Mouse (Mus musculus) kidney, adult 2 months (tissue): ENCODE measurements around the gene Exoc6. TPM values are rescaled to one million over a fixed set of nuclear protein-coding genes. Genes with fewer than 3 reads are reported as not detected.
"Not testable (repeated sequence)": the region's sequence is repeated elsewhere in the genome, so short reads cannot be mapped to it uniquely, and the experiment has no call there.

Source experiments
- DNase-seq: peaks from one replicate; pipeline ENCODE4 v3.0.0; 2021
- H3K27ac ChIP-seq: fragments of 200-500 bp; 2 replicates; pipeline ENCODE4 v1.5.1; 2012; ENCODE audit warnings: low read depth, low read length, control low read depth, inconsistent platforms; ENCODE audit not compliant: insufficient read depth
- H3K27me3 ChIP-seq: fragments of 200-500 bp; replicated peaks from 2 replicates; pipeline ENCODE4 v1.6.1; 2012; ENCODE audit warnings: mild to moderate bottlenecking, moderate library complexity, low read length, inconsistent platforms; ENCODE audit not compliant: control insufficient read depth, insufficient read depth
- H3K36me3 ChIP-seq: fragments of 200-500 bp; 2 replicates; pipeline ENCODE4 v1.6.1; 2012; ENCODE audit warnings: mild to moderate bottlenecking, moderate library complexity, low read length, inconsistent platforms; ENCODE audit not compliant: control insufficient read depth, insufficient read depth
- H3K4me1 ChIP-seq: fragments of 200-500 bp; 2 replicates; pipeline ENCODE4 v1.6.1; 2011; ENCODE audit warnings: low read length; ENCODE audit not compliant: control insufficient read depth, insufficient read depth
- H3K4me3 ChIP-seq: fragments of 200-500 bp; 2 replicates; pipeline ENCODE4 v1.5.1; 2011; ENCODE audit warnings: mild to moderate bottlenecking, low read depth, low read length, control low read depth; ENCODE audit not compliant: insufficient read depth
- CTCF ChIP-seq: fragments of 200-500 bp; conservative IDR thresholded peaks from 2 replicates; pipeline ENCODE4 v1.5.1; 2011; ENCODE audit warnings: low read depth, mild to moderate bottlenecking, control low read depth, low read length, moderate library complexity, mixed read lengths; ENCODE audit not compliant: insufficient read depth, insufficient read length
- POLR2A ChIP-seq: fragments of 200-500 bp; IDR thresholded peaks from one replicate; pipeline ENCODE4 v1.6.1; 2011; ENCODE audit warnings: low read depth, low read length, control low read depth
- WGBS: fragments of 180-500 bp; shearing (Covaris S2); methylation state at CpG from one replicate; pipeline ENCODE4 v1.1.7; 2018; 5-methylcytosine and 5-hydroxymethylcytosine counted together
- polyA plus RNA-seq: library from polyadenylated mRNA; depleted of rRNA; stranded (reverse); fragments of >200 nt; gene quantifications from 2 replicates; pipeline ENCODE4 v1.2.3, GENCODE M21; 2012

The Exoc6 gene
- polyA plus RNA-seq, 1 experiment = 28.8 TPM

- Histone ChIP-seq H3K27ac (peak overlapping the region; percentile 90), H3K4me1 (peaks cover 22% of the 10 kb centered on the region), H3K36me3 (no peaks in the 10 kb centered on the region; the same call in 1 of the 2 replicates), H3K4me3 (no peak overlapping the region), H3K27me3 (no peaks in the 10 kb centered on the region)
- WGBS = 39% methylated on average over 11 of the region's 11 CpGs
- TF ChIP-seq POLR2A = no peak
- no peak for TF ChIP-seq CTCF
- peak; percentile 78 for DNase-seq
Measured at GRCm38 (mm10) chr19:37553376-37554265, 3.4 kb downstream of the Exoc6 start.

DNA sequence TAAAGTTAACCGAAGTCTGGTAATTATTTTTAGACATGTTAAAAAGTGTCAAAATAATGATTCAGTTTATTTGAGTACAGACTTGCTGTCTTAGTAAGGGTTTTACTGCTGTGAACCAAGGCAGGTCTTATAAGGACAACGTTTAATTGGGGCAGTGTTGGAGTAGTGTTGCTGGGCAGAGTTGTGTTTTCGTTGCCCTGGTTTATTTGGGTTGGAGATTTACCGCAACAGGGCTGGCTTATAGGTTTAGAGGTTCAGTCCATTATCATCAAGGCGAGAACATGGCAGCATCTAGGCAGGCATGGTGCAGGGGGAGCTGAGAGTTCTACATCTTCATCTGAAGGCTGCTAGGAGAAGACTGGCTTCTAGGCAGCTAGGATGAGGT, 4.0 kb downstream of the Exoc6 start:
- H3K36me3 ChIP-seq, H3K4me3 ChIP-seq, H3K27me3 ChIP-seq: not testable (repeated sequence)
- DNase-seq = peak; percentile 76
- WGBS = 44% methylated on average over 5 of the region's 5 CpGs
- peak overlapping the region; percentile 89 for H3K27ac ChIP-seq
- peaks cover 28% of the 10 kb centered on the region for H3K4me1 ChIP-seq

GRCm38 (mm10) chr19:37555863-37556566, 5.8 kb downstream of the Exoc6 start:
- H3K36me3 ChIP-seq = no peaks in the 10 kb centered on the region; the same call in 1 of the 2 replicates
- WGBS = 91% methylated on average over 6 of the region's 6 CpGs
- TF ChIP-seq POLR2A (no peak), CTCF (no peak)
- no peak overlapping the region for H3K27ac ChIP-seq
- H3K4me3 ChIP-seq = no peak overlapping the region
- no peaks in the 10 kb centered on the region for H3K27me3 ChIP-seq
- peaks cover 41% of the 10 kb centered on the region for H3K4me1 ChIP-seq
- DNase-seq = no peak

- no peaks in the 10 kb centered on the region for H3K27me3 ChIP-seq
- 57% methylated on average over 3 of the region's 3 CpGs for WGBS
Measured at GRCm38 (mm10) chr19:37557898-37558297, 7.7 kb downstream of the Exoc6 start.

DNA sequence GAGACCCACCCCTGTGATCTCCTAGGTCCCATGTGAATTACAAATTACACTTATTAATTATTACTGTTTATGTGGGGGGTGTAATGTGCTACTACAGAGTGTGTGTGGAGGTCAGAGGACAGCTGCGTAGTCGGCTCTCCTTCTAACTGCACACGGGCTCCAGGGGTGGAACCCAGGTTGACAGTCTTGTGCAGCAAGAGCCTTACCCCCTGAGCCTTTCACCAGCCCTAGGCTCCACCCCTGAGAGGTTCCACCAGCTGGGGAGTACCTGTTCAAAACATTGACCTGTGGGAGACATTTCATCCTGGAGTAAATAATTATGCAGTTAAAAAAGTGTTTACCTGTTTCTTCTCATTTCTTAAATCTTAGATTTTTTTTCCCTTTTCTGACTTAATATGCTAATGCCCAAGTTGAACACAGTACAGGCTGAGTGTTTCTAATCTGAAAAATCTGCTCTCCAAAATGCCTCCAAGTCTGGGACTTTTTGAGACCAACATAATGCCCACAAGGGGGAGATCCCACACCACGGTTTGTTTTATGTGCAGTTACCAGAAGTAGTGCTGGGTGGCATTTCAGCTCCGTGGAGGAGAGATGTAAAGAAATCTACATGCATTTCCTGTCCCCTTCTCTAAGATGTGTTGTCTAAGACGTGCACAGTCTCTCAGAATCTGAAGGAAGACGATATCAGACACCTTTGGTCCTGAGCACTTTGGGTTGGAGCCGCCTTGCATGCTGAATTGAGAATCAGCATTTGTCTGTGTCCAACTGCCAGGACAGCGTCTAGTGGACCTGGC, 9.3 kb downstream of the Exoc6 start:
- Histone ChIP-seq H3K27ac (peak overlapping the region; percentile 97), H3K27me3 (no peaks in the 10 kb centered on the region), H3K4me1 (peaks cover 36% of the 10 kb centered on the region), H3K4me3 (no peak overlapping the region), H3K36me3 (no peaks in the 10 kb centered on the region)
- TF ChIP-seq CTCF (0 out of 2 replicates have a peak, but pooled peaks have one; percentile 14), POLR2A (no peak)
- WGBS = 15% methylated on average over 9 of the region's 9 CpGs
- DNase-seq = peak; percentile 87

More at GRCm38 (mm10) chr19:37557898-37558297, 7.7 kb downstream of the Exoc6 start:
- no peaks in the 10 kb centered on the region for H3K36me3 ChIP-seq
- no peak overlapping the region for H3K4me3 ChIP-seq
- no peak overlapping the region for H3K27ac ChIP-seq
- H3K4me1 ChIP-seq = peaks cover 40% of the 10 kb centered on the region
- TF ChIP-seq POLR2A (no peak), CTCF (no peak)
- DNase-seq = no peak

- Histone ChIP-seq H3K27ac (peak overlapping the region; percentile 96), H3K36me3 (no peaks in the 10 kb centered on the region), H3K4me1 (peaks cover 36% of the 10 kb centered on the region), H3K27me3 (no peaks in the 10 kb centered on the region), H3K4me3 (no peak overlapping the region)
- TF ChIP-seq POLR2A = no peak
- TF ChIP-seq CTCF = 0 out of 2 replicates have a peak, but pooled peaks have one; percentile 0
- 18% methylated on average over 6 of the region's 6 CpGs for WGBS
- peak; percentile 88 for DNase-seq
Measured at GRCm38 (mm10) chr19:37560080-37560427, 9.8 kb downstream of the Exoc6 start.
